Mouse (Mus musculus): ENCODE measurements around the gene Ep400. TPM values are rescaled to one million over a fixed set of nuclear protein-coding genes. Genes with fewer than 3 reads are reported as not detected.

Ep400 gene
- polyA plus RNA-seq, 1 experiment, result 29.4 TPM

- DNase-seq (ENCODE audit: low read depth), result no peak
Observed at GRCm38 (mm10) chr5:110665486-110666121, 104.9 kb downstream of the Ep400 start.

GRCm38 (mm10) chr5:110664750-110665269, 105.7 kb downstream of the Ep400 start:
- no peak for DNase-seq (ENCODE audit: low read depth)

- no peak for DNase-seq (ENCODE audit: low read depth)
Observed at GRCm38 (mm10) chr5:110664041-110664440, 106.5 kb downstream of the Ep400 start.

DNA sequence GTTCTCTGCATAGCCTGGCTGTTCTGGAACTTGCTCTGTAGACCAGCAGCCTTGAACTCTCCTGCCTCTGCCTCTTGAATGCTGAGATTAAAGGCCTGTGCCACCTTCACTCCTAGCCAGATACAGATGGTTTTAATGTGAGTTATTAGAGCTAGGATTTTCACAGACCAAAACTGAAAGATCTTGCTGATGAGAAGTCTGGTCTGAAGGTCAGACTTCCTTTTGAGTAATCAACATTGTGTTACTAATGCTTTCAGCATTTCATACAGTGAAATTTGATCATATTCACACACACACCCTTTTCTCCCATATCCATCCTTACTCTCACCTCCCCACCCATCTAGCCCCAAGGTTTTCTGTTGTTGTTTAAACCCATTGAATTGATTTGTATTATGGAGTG, 110.8 kb downstream of the Ep400 start:
- no peak for DNase-seq (ENCODE audit: low read depth)

DNA sequence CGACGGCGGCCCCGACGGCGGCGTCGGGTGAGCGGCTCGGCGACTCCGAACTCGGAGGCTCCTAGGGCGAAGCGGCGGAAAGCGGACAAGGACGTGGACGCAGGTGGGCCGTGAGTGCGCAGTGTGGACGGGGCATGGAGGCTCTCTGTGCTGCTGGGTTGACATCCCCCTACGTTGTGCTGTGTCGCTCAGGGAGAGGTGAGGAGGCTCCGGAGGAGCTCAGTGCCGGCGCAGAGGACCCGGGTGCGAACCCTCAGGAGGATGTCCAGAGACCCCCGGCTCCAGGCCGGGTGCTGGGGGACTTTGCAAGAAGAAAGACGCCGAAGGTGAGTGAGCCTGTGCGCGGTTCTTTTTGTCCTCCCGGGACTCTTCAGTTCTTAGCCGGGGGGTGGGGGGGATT, 116.8 kb downstream of the Ep400 start:
- DNase-seq (ENCODE audit: low read depth), result no peak

DNA sequence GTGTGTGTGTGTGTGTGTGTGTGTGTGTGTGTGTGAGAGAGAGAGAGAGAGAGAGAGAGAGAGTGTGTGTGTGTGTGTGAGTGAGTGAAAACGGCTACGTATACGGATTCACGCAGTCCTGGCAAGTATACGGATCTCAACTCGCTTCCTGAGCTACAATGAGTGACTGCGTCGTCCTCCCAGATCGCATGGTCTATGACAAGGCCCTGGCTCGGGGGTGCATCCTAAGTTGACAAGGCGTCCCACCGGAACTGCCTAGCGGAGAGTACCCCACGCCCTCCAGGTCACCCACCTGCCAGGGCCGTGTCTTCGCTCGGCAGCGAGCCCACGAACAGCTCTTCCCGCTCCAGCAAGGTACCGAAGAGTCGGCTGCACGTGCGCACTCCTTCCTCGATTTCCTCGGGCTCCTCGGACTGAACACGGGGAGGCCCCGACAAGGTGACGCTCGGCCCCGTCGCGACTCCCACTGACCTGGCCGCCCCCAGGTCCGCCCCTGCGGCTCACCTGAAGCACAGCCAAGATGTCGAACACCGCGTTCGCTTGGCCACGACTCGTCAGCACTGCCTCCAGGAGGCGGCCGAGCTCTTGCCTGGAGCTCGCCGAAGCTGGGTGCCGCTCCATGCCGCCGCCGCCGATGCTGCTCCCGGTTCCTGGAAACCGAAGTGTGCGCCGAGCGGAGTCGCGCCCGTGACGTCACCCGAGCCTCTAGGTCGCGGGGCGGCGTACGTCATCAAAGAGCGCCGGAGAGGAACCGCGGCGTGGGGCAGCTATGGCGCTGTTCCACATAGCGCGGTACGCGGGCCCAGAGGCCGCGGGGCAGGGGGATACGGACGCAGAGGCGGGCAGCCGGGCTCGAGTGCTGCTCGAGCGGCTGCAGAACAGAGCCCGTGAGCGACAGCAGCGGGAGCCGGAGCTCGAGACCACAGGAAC, 117.5 kb downstream of the Ep400 start, which contains the start of the genes Noc4l and Ddx51:
TSS of gene Noc4l (minus strand) at position 699 of the 930 bp plus-strand sequence.
TSS of gene Ddx51 (plus strand) at position 733 of the 930 bp plus-strand sequence.
- DNase-seq (ENCODE audit: low read depth), result no peak

GRCm38 (mm10) chr5:110646377-110646776, 124.1 kb downstream of the Ep400 start:
- no peak for DNase-seq (ENCODE audit: low read depth)

DNA sequence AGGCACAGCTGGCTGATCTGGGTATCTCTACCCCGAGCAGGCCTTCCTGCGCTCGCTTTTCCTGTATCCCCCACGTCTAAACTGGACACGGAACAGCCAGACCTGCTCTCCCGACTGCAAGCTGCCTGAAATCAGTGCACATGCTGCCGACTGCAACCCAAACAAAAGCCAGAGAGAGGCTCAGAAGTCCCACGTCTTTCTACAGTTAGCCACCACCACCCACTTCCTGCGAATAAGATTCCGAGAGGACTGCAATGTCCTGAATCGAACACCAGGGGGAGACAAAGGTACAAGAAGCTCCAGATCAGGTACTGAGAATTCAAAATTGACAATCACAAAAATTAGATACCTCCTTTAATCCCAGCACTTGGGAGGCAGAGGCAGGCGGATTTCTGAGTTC, 131.1 kb downstream of the Ep400 start:
- no peak for DNase-seq (ENCODE audit: low read depth)

DNA sequence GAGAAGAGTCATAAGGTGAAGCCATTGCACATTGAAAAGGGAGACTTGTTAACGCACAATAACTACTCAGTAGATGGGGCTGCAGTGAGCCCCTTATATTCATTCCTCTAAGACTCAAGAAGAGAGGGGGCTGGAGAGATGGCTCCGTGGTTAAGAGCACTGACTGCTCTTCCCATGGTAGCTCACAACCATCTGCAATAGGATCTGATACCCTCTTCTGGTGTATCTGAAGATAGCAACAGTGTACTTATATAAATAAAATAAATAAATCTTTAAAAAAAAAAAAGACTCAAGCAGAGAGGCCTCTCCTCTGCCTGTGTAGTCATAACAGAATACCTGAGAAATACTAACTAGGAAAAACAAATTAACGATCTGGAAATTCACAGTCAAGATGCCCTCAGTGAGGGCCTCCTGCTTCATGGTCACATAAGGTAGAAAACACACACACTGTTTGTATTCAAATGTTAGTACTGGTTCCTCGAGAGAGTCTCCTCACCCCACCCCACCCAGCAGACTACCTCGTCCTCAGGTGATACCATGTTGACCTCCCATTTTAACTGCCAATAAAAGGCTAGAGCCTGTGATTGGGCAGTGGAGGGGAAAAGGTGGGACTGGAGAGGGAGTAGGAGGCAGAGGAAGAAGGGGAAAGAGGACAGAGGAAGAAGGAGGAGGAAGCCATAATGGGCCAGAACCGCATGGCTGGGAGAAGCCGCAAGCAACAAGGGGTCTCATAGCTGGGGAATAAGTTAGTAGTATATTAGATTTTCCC, 132.0 kb downstream of the Ep400 start:
- no peak for DNase-seq (ENCODE audit: low read depth)

DNA sequence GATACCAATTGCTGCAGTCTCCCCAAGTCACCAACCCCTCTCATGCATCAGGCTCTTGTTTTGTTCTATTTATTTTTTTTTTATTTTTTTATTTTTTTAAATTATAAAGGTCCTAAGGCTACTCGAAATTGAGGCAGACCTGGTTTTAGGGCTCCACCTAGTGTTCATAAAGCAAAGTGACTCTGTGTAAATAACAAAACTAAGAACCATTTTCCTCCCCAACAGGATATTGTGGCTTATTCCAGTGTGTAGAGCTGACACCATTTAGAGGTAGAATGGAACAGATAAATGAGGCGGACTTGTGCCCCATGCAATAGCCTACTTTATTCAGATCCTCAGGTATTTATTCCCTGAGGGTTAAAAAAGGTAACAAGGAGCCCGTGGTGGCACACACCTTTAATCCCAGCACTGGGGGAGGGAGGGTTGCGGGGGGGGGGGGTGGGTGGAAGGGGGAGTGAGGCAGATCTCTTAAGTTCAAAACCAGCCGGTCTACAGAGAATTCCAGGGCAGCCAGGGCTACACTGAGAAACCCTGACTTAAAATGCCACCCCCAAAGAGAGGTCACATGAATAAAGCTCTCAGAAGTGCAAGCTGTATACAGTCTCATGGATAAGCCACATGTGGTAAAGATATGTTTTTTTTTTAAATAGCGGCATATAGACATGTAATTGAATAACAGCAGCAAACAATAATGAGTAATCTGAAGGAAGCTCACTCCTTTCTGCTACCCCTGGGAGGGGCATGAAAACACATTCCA, 134.4 kb downstream of the Ep400 start:
- no peak for DNase-seq (ENCODE audit: low read depth)

- DNase-seq (ENCODE audit: low read depth), result no peak
Observed at GRCm38 (mm10) chr5:110629525-110630120, 140.9 kb downstream of the Ep400 start.

GRCm38 (mm10) chr5:110628156-110628555, 142.4 kb downstream of the Ep400 start:
- DNase-seq (ENCODE audit: low read depth), result no peak

- DNase-seq (ENCODE audit: low read depth), result no peak
Observed at GRCm38 (mm10) chr5:110627351-110627750, 143.2 kb downstream of the Ep400 start.

DNA sequence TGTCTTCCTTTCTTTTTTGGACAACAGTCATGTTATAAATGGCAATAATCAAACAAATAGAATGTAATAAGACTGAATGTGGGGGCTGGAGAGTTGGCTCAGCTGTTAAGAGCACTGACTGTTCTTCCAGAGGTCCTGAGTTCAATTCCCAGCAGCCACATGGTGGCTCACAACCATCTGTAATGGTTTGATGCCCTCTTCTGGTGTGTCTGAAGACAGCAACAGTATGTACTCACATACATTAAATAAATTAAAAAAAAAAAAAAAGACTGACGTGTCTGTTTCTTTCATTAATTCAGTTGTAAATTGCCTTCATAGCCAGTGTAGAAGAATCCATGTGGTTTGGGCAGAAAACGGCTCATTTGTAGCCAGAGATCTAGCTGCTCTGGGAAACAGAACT, 146.2 kb downstream of the Ep400 start:
- no peak for DNase-seq (ENCODE audit: low read depth)

- no peak for DNase-seq (ENCODE audit: low read depth)
Observed at GRCm38 (mm10) chr5:110619226-110619625, 151.3 kb downstream of the Ep400 start.

Other genes with a start within 250 kb of the Ep400 start
- 2.2 and 3.4 TPM in 2 replicates for gene Galnt9, start 226.4 kb downstream of the Ep400 start, polyA plus RNA-seq (2012; rRNA removed)
- 33.9 and 37.6 TPM in 2 replicates for gene Noc4l, start 117.3 kb downstream of the Ep400 start, polyA plus RNA-seq (2012; rRNA removed)
- gene Ddx51, start 117.3 kb downstream of the Ep400 start, polyA plus RNA-seq (2012; rRNA removed), result 14.9 and 15.1 TPM in 2 replicates
- gene Pus1, start 9.9 kb upstream of the Ep400 start, polyA plus RNA-seq (2012; rRNA removed), result 18.1 and 22.5 TPM in 2 replicates
- 36.0 and 43.5 TPM in 2 replicates for gene Ulk1, start 39.4 kb upstream of the Ep400 start, polyA plus RNA-seq (2012; rRNA removed)
- gene Hscb, start 69.1 kb upstream of the Ep400 start, polyA plus RNA-seq (2012; rRNA removed), result 17.2 and 27.4 TPM in 2 replicates
- gene Chek2, start 69.3 kb upstream of the Ep400 start, polyA plus RNA-seq (2012; rRNA removed), result 5.9 and 7.0 TPM in 2 replicates
- gene Ttc28, start 109.1 kb upstream of the Ep400 start, polyA plus RNA-seq (2012; rRNA removed), result 10.1 and 13.0 TPM in 2 replicates